Mouse (Mus musculus) right cerebral cortex, postnatal 4 days (tissue): Measurements from ENCODE around the gene Zbp1.
A peak's percentile ranks its signal among the peaks of the same experiment; 100 is the strongest.

ENCODE experiments used
- DNase-seq: peaks from one replicate; pipeline ENCODE4 v3.0.0-alpha.2; 2022

Zbp1 gene

GRCm38 (mm10) chr2:173246688-173247087, 28.0 kb upstream of the Zbp1 start:
- DNase-seq = no peak

GRCm38 (mm10) chr2:173245258-173245657, 26.5 kb upstream of the Zbp1 start:
- no peak for DNase-seq

GRCm38 (mm10) chr2:173244108-173244507, 25.4 kb upstream of the Zbp1 start:
- DNase-seq = no peak

GRCm38 (mm10) chr2:173243616-173244015, 24.9 kb upstream of the Zbp1 start:
- DNase-seq = no peak

- no peak for DNase-seq
These were observed 24.2 kb upstream of the Zbp1 start for GRCm38 (mm10) chr2:173242874-173243273.

- no peak for DNase-seq
These were observed 22.0 kb upstream of the Zbp1 start for GRCm38 (mm10) chr2:173240738-173241137.

GRCm38 (mm10) chr2:173238522-173238921, 19.8 kb upstream of the Zbp1 start:
- DNase-seq = no peak

GRCm38 (mm10) chr2:173235435-173236332, 17.0 kb upstream of the Zbp1 start:
- DNase-seq = no peak

GRCm38 (mm10) chr2:173232766-173233099, 14.0 kb upstream of the Zbp1 start:
- DNase-seq = no peak

GRCm38 (mm10) chr2:173232065-173232765, 13.5 kb upstream of the Zbp1 start:
- no peak for DNase-seq

- peak; percentile 96 for DNase-seq
These were observed 11.0 kb upstream of the Zbp1 start for GRCm38 (mm10) chr2:173229578-173230224.

GRCm38 (mm10) chr2:173228567-173228966, 9.8 kb upstream of the Zbp1 start:
- DNase-seq = no peak

GRCm38 (mm10) chr2:173226792-173227191, 8.1 kb upstream of the Zbp1 start:
- DNase-seq = no peak

- no peak for DNase-seq
These were observed 7.2 kb upstream of the Zbp1 start for GRCm38 (mm10) chr2:173225906-173226305.

GRCm38 (mm10) chr2:173224832-173225231, 6.1 kb upstream of the Zbp1 start:
- no peak for DNase-seq

GRCm38 (mm10) chr2:173224097-173224496, 5.4 kb upstream of the Zbp1 start:
- DNase-seq = no peak

- no peak for DNase-seq
These were observed 4.8 kb upstream of the Zbp1 start for GRCm38 (mm10) chr2:173223496-173223895.

- peak; percentile 2 for DNase-seq
These were observed 2.0 kb upstream of the Zbp1 start for GRCm38 (mm10) chr2:173220754-173221153.

- peak; percentile 32 for DNase-seq
These were observed 682 bp upstream of the Zbp1 start for GRCm38 (mm10) chr2:173219256-173219954.

- DNase-seq = no peak
These were observed 912 bp downstream of the Zbp1 start for GRCm38 (mm10) chr2:173217763-173218258.

GRCm38 (mm10) chr2:173217246-173217645, 1.5 kb downstream of the Zbp1 start:
- no peak for DNase-seq

GRCm38 (mm10) chr2:173216840-173217239, 1.9 kb downstream of the Zbp1 start:
- no peak for DNase-seq

- no peak for DNase-seq
These were observed 6.5 kb downstream of the Zbp1 start for GRCm38 (mm10) chr2:173212227-173212626.
